Mouse (Mus musculus): ENCODE results near the gene Zan.

DNA sequence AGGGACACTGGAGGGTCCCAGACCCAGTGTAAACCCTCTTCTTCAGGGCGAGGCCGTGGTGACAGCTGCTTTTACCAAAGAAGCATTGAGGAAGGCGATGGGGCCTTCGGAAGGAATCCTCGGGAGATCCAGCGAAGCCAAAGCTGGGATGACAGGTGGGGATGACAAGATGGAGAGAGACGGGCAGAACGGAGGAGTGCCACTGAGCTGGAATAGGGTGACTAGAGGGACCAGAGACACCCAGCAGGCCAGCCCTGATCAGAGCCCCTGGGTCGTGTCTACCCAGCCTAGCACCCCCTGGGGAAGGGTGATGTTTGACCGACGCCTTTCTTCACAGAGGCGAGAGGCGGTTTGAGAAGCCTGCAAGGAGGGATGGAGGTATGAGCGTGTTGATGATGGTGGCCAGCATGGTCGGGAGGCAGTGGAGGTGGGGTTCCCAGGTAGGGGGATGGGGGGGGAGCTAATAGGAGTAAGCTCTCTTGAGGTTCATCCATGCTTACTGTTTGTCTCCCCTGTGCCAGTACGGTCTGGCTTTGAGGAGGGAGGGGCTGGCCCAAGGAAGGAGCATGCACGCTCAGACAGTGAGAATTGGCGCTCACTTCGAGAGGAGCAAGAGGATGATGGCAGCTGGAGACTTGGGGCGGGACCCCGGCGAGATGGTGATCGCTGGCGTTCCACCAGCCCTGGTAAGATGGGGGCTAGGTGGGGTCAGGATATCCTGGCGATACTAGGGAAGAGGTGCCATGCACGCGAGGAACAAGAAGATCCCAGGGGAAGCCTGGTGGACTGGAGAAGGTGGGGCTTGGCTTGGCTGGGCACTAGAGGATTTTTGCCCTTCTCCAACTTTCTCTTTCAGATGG is 43.1 kb upstream of the Zan start:
- TF ChIP-seq POLR2A (IDR thresholded peaks at IDR 0.05; ENCODE audit: low read depth, low read length) = no peak
- no peak for TF ChIP-seq EP300 (IDR thresholded peaks at IDR 0.05; ENCODE audit: low read length)
- TF ChIP-seq CHD2 (IDR thresholded peaks at IDR 0.05; ENCODE audit: low read length) = no peak
- no peak for TF ChIP-seq CTCF (conservative IDR thresholded peaks at IDR 0.05 in 1 of 2, IDR thresholded peaks at IDR 0.05 in 1 of 2; ENCODE audit: low read depth in 2 of 2, low read length in 2 of 2)
- TF ChIP-seq ZC3H11A (IDR thresholded peaks at IDR 0.05; ENCODE audit: low read depth, low read length) = no peak
- no peak for TF ChIP-seq SIN3A (IDR thresholded peaks at IDR 0.05; ENCODE audit: low read length)
- TF ChIP-seq MXI1 (IDR thresholded peaks at IDR 0.05; ENCODE audit: low read depth, low read length) = no peak
- no peak for TF ChIP-seq USF2 (conservative IDR thresholded peaks at IDR 0.05; ENCODE audit: low read depth, low read length)

All from CH12.LX (cell line).